Mouse (Mus musculus) liver, postnatal 0 days (tissue): Measurements from ENCODE around the gene Adgrb3. TPM values are rescaled to one million over a fixed set of nuclear protein-coding genes. Genes with fewer than 3 reads are reported as not detected.
"Not testable (repeated sequence)": the region's sequence is repeated elsewhere in the genome, so short reads cannot be mapped to it uniquely, and the experiment has no call there.

ENCODE experiments used
- ATAC-seq: fragments of 200-750 bp; cut with Nextera tagmentation; 2 replicates; pipeline ENCODE4 v1.8.0; 2017; ENCODE audit warnings: mild to moderate bottlenecking, moderate library complexity
- DNase-seq: peaks from one replicate; pipeline ENCODE4 v3.0.0-alpha.2; 2016
- H3K27ac ChIP-seq: fragments of 300-500 bp; sonication (generic); 2 replicates; pipeline ENCODE4 v1.5.1; 2014; ENCODE audit warnings: antibody characterized with exemption, moderate library complexity, mild to moderate bottlenecking, low read depth
- H3K27me3 ChIP-seq: fragments of 300-500 bp; sonication (generic); 2 replicates; pipeline ENCODE4 v1.6.1; 2014; ENCODE audit warnings: low read length, control low read depth, mixed read lengths; ENCODE audit not compliant: insufficient read depth
- H3K36me3 ChIP-seq: fragments of 300-500 bp; sonication (generic); replicated peaks from 2 replicates; pipeline ENCODE4 v1.6.1; 2014; ENCODE audit warnings: mild to moderate bottlenecking, control low read depth, low read length, moderate library complexity, mixed read lengths; ENCODE audit not compliant: insufficient read depth
- H3K4me1 ChIP-seq: fragments of 300-500 bp; sonication (generic); 2 replicates; pipeline ENCODE4 v1.6.1; 2014; ENCODE audit warnings: antibody characterized with exemption, mild to moderate bottlenecking, control low read depth; ENCODE audit not compliant: insufficient read depth
- H3K4me2 ChIP-seq: fragments of 300-500 bp; sonication (generic); 2 replicates; pipeline ENCODE4 v1.6.1; 2014; ENCODE audit warnings: low read depth, mild to moderate bottlenecking, low read length, moderate library complexity, mixed read lengths
- H3K4me3 ChIP-seq: fragments of 300-500 bp; sonication (generic); 2 replicates; pipeline ENCODE4 v1.5.1; 2014; ENCODE audit warnings: low read depth, low read length
- H3K9ac ChIP-seq: fragments of 300-500 bp; sonication (generic); replicated peaks from 2 replicates; pipeline ENCODE4 v1.6.1; 2014; ENCODE audit warnings: mild to moderate bottlenecking, moderate library complexity
- H3K9me3 ChIP-seq: fragments of 300-500 bp; sonication (generic); 2 replicates; pipeline ENCODE4 v1.6.1; 2016; ENCODE audit warnings: mild to moderate bottlenecking, control low read depth, low read length, mixed read lengths
- CTCF ChIP-seq: sonication (generic); IDR thresholded peaks from 2 replicates; pipeline ENCODE4 v1.5.1; 2016; ENCODE audit warnings: antibody characterized with exemption, low read depth
- EP300 ChIP-seq: IDR thresholded peaks from 2 replicates; pipeline ENCODE4 v1.6.1; 2016; ENCODE audit warnings: antibody characterized with exemption, low read depth, mild to moderate bottlenecking
- WGBS: fragments of 180-500 bp; shearing (Covaris S2); extraction: QIAGEN DNeasy Blood & Tissue Kit; methylation state at CpG from one replicate; pipeline ENCODE4 v1.1.7; 2014; ENCODE audit not compliant: insufficient replicate concordance; 5-methylcytosine and 5-hydroxymethylcytosine counted together
- polyA plus RNA-seq: library from polyadenylated mRNA; unstranded; fragments of >200 nt; fragmentation: Nextera tagmentation; extraction: Ambion mirVana; gene quantifications from 2 replicates; pipeline ENCODE4 v1.2.1, GENCODE M21; 2015

Adgrb3 gene
- polyA plus RNA-seq, 1 experiment from 2014 or later = not detected

GRCm38 (mm10) chr1:25504313-25504712, 325.2 kb downstream of the Adgrb3 start:
- Histone ChIP-seq H3K4me2 (no peak overlapping the region), H3K27ac (no peak overlapping the region), H3K4me1 (no peaks in the 10 kb centered on the region), H3K9me3 (no peaks in the 10 kb centered on the region), H3K27me3 (no peaks in the 10 kb centered on the region), H3K36me3 (no peaks in the 10 kb centered on the region), H3K4me3 (no peak overlapping the region), H3K9ac (no peak overlapping the region)
- ATAC-seq (no peak), DNase-seq (no peak)
- TF ChIP-seq EP300 (no peak), CTCF (no peak)
- WGBS = 30% methylated on average over 4 of the region's 4 CpGs

GRCm38 (mm10) chr1:25503524-25503923, 326.0 kb downstream of the Adgrb3 start:
- TF ChIP-seq EP300 (no peak), CTCF (no peak)
- H3K27me3 ChIP-seq = no peaks in the 10 kb centered on the region
- H3K36me3 ChIP-seq = no peaks in the 10 kb centered on the region
- H3K9ac ChIP-seq = no peak overlapping the region
- no peaks in the 10 kb centered on the region for H3K9me3 ChIP-seq
- H3K4me2 ChIP-seq = no peak overlapping the region
- no peak overlapping the region for H3K27ac ChIP-seq
- H3K4me1 ChIP-seq = no peaks in the 10 kb centered on the region
- WGBS = 81% methylated on average over 4 of the region's 4 CpGs
- ATAC-seq (no peak), DNase-seq (no peak)
- H3K4me3 ChIP-seq = no peak overlapping the region

- no peak overlapping the region for H3K4me3 ChIP-seq
- TF ChIP-seq EP300 (no peak), CTCF (no peak)
- no peaks in the 10 kb centered on the region for H3K27me3 ChIP-seq
- no peak overlapping the region for H3K4me2 ChIP-seq
- H3K4me1 ChIP-seq = no peaks in the 10 kb centered on the region
- no peak overlapping the region for H3K27ac ChIP-seq
- no peak overlapping the region for H3K9ac ChIP-seq
- WGBS = 58% methylated on average over 3 of the region's 3 CpGs
- DNase-seq (no peak), ATAC-seq (no peak)
- H3K9me3 ChIP-seq = no peaks in the 10 kb centered on the region
- no peaks in the 10 kb centered on the region for H3K36me3 ChIP-seq
These were observed 334.1 kb downstream of the Adgrb3 start for GRCm38 (mm10) chr1:25495202-25495914.

- 58% methylated on average over 1 of the region's 1 CpGs for WGBS
- Histone ChIP-seq H3K27ac (no peak overlapping the region), H3K36me3 (no peaks in the 10 kb centered on the region), H3K4me3 (no peak overlapping the region), H3K4me2 (no peak overlapping the region), H3K4me1 (no peaks in the 10 kb centered on the region), H3K27me3 (no peaks in the 10 kb centered on the region), H3K9me3 (no peaks in the 10 kb centered on the region), H3K9ac (no peak overlapping the region)
- TF ChIP-seq CTCF (no peak), EP300 (no peak)
- no peak for ATAC-seq
- no peak for DNase-seq
These were observed 338.0 kb downstream of the Adgrb3 start for GRCm38 (mm10) chr1:25491503-25491902.

GRCm38 (mm10) chr1:25490174-25490573, 339.3 kb downstream of the Adgrb3 start:
- Histone ChIP-seq H3K27me3 (no peaks in the 10 kb centered on the region), H3K9me3 (no peaks in the 10 kb centered on the region), H3K36me3 (no peaks in the 10 kb centered on the region), H3K9ac (no peak overlapping the region), H3K4me2 (no peak overlapping the region), H3K4me1 (no peaks in the 10 kb centered on the region), H3K4me3 (no peak overlapping the region), H3K27ac (no peak overlapping the region)
- 59% methylated on average over 2 of the region's 2 CpGs for WGBS
- no peak for TF ChIP-seq EP300
- no peak for TF ChIP-seq CTCF
- DNase-seq (no peak), ATAC-seq (no peak)

GRCm38 (mm10) chr1:25475699-25476098, 353.8 kb downstream of the Adgrb3 start:
- H3K4me3 ChIP-seq = no peak overlapping the region
- no peak overlapping the region for H3K4me2 ChIP-seq
- no peaks in the 10 kb centered on the region for H3K36me3 ChIP-seq
- DNase-seq = no peak
- WGBS = 68% methylated on average over 3 of the region's 3 CpGs
- no peaks in the 10 kb centered on the region for H3K27me3 ChIP-seq
- no peaks in the 10 kb centered on the region for H3K9me3 ChIP-seq
- H3K27ac ChIP-seq = no peak overlapping the region
- H3K4me1 ChIP-seq = no peaks in the 10 kb centered on the region
- no peak overlapping the region for H3K9ac ChIP-seq
- no peak for ATAC-seq
- TF ChIP-seq CTCF = no peak
- no peak for TF ChIP-seq EP300

- Histone ChIP-seq H3K36me3 (no peaks in the 10 kb centered on the region), H3K4me3 (no peak overlapping the region), H3K9me3 (no peaks in the 10 kb centered on the region), H3K9ac (no peak overlapping the region), H3K4me2 (no peak overlapping the region), H3K4me1 (no peaks in the 10 kb centered on the region), H3K27ac (no peak overlapping the region), H3K27me3 (no peaks in the 10 kb centered on the region)
- ATAC-seq (no peak), DNase-seq (no peak)
- TF ChIP-seq EP300 = no peak
- TF ChIP-seq CTCF = no peak
- 68% methylated on average over 11 of the region's 11 CpGs for WGBS
These were observed 355.0 kb downstream of the Adgrb3 start for GRCm38 (mm10) chr1:25474469-25474868.

GRCm38 (mm10) chr1:25471612-25472011, 357.9 kb downstream of the Adgrb3 start:
- not testable (repeated sequence) for H3K36me3 ChIP-seq, DNase-seq, H3K4me3 ChIP-seq, H3K27ac ChIP-seq, H3K4me2 ChIP-seq, H3K9me3 ChIP-seq, ATAC-seq, H3K4me1 ChIP-seq, H3K9ac ChIP-seq, H3K27me3 ChIP-seq
- WGBS = 49% methylated on average over 2 of the region's 2 CpGs
